Mouse (Mus musculus) bone marrow macrophage, adult 2 months (primary cell): ENCODE results near the gene Dock6.

Experiments
- CTCF ChIP-seq: IDR thresholded peaks from 2 replicates; pipeline ENCODE4 v1.5.1; 2012; ENCODE audit warnings: low read depth, mild to moderate bottlenecking, low read length, moderate library complexity
- POLR2A ChIP-seq: IDR thresholded peaks from 2 replicates; pipeline ENCODE4 v1.6.1; 2012; ENCODE audit warnings: mild to moderate bottlenecking, low read depth, low read length, borderline replicate concordance

DNA sequence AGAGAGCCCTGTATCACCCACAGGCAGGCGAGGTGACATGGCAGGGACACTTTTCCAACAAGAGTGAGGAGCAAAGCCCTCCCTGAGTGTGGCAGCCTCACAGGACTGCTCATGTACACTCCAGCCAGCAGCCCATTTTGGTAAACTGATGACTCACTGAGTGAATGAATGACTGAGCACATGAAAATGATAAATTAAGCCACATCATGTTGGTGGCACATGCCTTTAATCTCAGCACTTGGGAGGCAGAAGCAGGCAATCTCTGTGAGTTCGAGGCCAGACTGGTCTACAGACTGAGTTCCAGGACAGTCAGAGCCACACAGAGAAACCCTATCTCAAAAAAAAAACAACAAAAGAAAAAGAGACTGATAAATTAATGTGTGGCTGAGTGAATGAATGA is 5.1 kb upstream of the Dock6 start:
- TF ChIP-seq CTCF: no peak
- no peak for TF ChIP-seq POLR2A
